Mouse (Mus musculus) testis, adult 2 months (tissue): Measurements from ENCODE around the gene Hipk4. TPM values are rescaled to one million over a fixed set of nuclear protein-coding genes. Genes with fewer than 3 reads are reported as not detected.
A peak's percentile ranks its signal among the peaks of the same experiment; 100 is the strongest.

ENCODE experiments used
- H3K27ac ChIP-seq: fragments of 200-500 bp; 2 replicates; pipeline ENCODE4 v1.5.1; 2012; ENCODE audit warnings: low read depth, low read length; ENCODE audit not compliant: control insufficient read depth, insufficient read depth
- H3K27me3 ChIP-seq: fragments of 200-500 bp; 2 replicates; pipeline ENCODE4 v1.6.1; 2012; ENCODE audit warnings: mild to moderate bottlenecking, low read length, moderate library complexity; ENCODE audit not compliant: control insufficient read depth, insufficient read depth
- H3K36me3 ChIP-seq: fragments of 200-500 bp; 2 replicates; pipeline ENCODE4 v1.6.1; 2012; ENCODE audit warnings: mild to moderate bottlenecking, low read length; ENCODE audit not compliant: control insufficient read depth, insufficient read depth
- H3K4me1 ChIP-seq: fragments of 200-500 bp; 2 replicates; pipeline ENCODE4 v1.6.1; 2012; ENCODE audit warnings: low read length; ENCODE audit not compliant: control insufficient read depth, insufficient read depth
- H3K4me3 ChIP-seq: fragments of 200-500 bp; 2 replicates; pipeline ENCODE4 v1.5.1; 2012; ENCODE audit warnings: low read depth, mild to moderate bottlenecking, low read length, moderate library complexity, mixed read lengths; ENCODE audit not compliant: control insufficient read depth
- CTCF ChIP-seq: fragments of 200-500 bp; IDR thresholded peaks from 2 replicates; pipeline ENCODE4 v1.5.1; 2012; ENCODE audit warnings: low read depth, mild to moderate bottlenecking, inconsistent platforms, low read length, moderate library complexity; ENCODE audit not compliant: control insufficient read depth, insufficient read depth, insufficient replicate concordance
- POLR2A ChIP-seq: fragments of 200-500 bp; IDR thresholded peaks from 2 replicates; pipeline ENCODE4 v1.6.1; 2012; ENCODE audit warnings: low read depth, mild to moderate bottlenecking, inconsistent platforms, low read length, moderate library complexity; ENCODE audit not compliant: control insufficient read depth
- polyA plus RNA-seq: library from polyadenylated mRNA; depleted of rRNA; stranded (reverse); fragments of >200 nt; gene quantifications from 2 replicates; pipeline ENCODE4 v1.2.3, GENCODE M21; 2012

Gene Hipk4
- polyA plus RNA-seq, 1 experiment: 122 TPM

DNA sequence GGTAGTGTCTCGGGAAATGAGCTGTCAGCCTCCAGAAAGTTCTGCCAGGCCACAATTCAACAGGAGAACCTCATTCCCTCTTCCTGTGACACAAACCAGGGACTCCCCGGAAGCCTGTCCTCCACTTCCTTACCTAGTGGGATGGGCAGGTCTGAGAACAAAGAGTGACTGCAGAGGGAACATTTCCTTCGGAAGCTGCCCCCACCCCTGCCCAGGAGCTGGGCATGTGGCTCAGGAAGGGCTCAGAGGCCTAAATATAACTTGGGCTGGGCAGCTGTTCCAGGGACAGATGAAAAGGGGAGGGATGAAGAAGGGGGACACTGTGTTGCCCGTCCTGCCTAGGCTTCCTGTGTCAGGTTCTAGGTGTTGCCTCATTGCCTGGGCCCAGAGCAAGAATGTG is 21.4 kb upstream of the Hipk4 start:
- no peaks in the 10 kb centered on the region; the same call in 1 of the 2 replicates for H3K4me1 ChIP-seq
- no peak overlapping the region for H3K4me3 ChIP-seq
- no peaks in the 10 kb centered on the region for H3K27me3 ChIP-seq
- H3K36me3 ChIP-seq: no peaks in the 10 kb centered on the region
- H3K27ac ChIP-seq: no peak overlapping the region
- no peak for TF ChIP-seq POLR2A
- TF ChIP-seq CTCF: no peak

- H3K36me3 ChIP-seq: no peaks in the 10 kb centered on the region
- H3K4me3 ChIP-seq: no peak overlapping the region
- H3K27ac ChIP-seq: no peak overlapping the region
- no peaks in the 10 kb centered on the region for H3K27me3 ChIP-seq
- H3K4me1 ChIP-seq: peaks cover 2% of the 10 kb centered on the region
- TF ChIP-seq POLR2A (no peak), CTCF (no peak)
These were observed 16.2 kb upstream of the Hipk4 start for GRCm38 (mm10) chr7:27506765-27507370.

GRCm38 (mm10) chr7:27507711-27508647 is 15.1 kb upstream of the Hipk4 start:
- Histone ChIP-seq H3K36me3 (no peaks in the 10 kb centered on the region), H3K4me1 (peaks cover 2% of the 10 kb centered on the region), H3K27ac (peak overlapping the region; percentile 71), H3K27me3 (no peaks in the 10 kb centered on the region), H3K4me3 (peak overlapping the region; percentile 76)
- TF ChIP-seq POLR2A (peak; percentile 73; the same call in 1 of the 2 replicates), CTCF (no peak)

GRCm38 (mm10) chr7:27508648-27509005 is 14.4 kb upstream of the Hipk4 start:
- H3K4me1 ChIP-seq: peaks cover 2% of the 10 kb centered on the region
- 0 out of 2 replicates have a peak overlapping the region, but pooled peaks have one; percentile 38 for H3K27ac ChIP-seq

GRCm38 (mm10) chr7:27510809-27511208 is 12.3 kb upstream of the Hipk4 start:
- H3K4me1 ChIP-seq: peaks cover 10% of the 10 kb centered on the region
- no peak for TF ChIP-seq CTCF
- TF ChIP-seq POLR2A: no peak
- H3K27ac ChIP-seq: no peak overlapping the region
- H3K4me3 ChIP-seq: no peak overlapping the region
- no peaks in the 10 kb centered on the region for H3K36me3 ChIP-seq
- H3K27me3 ChIP-seq: no peaks in the 10 kb centered on the region

More at GRCm38 (mm10) chr7:27508648-27509005, 14.4 kb upstream of the Hipk4 start:
- Histone ChIP-seq H3K27me3 (no peaks in the 10 kb centered on the region), H3K36me3 (no peaks in the 10 kb centered on the region), H3K4me3 (no peak overlapping the region)
- TF ChIP-seq CTCF (peak; percentile 42; the same call in 1 of the 2 replicates), POLR2A (no peak)

DNA sequence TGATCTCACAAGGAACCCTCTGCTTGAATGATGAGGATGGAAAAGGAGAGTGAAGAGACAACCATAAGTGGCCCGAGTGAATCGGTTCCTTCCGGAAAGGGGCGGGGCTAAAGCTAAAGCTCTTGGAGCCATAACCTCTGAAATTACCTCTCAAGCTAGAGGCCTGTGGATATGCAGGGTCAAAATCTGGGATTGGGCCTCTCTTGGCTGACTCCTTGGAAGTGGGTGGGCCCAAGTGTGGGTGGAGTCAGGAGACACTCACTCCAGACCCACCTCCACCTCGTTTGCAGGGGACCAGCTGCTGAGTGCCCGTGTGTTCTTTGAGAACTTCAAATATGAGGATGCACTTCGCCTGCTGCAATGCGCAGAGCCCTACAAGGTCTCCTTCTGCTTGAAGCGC is 8.1 kb upstream of the Hipk4 start:
- Histone ChIP-seq H3K27ac (no peak overlapping the region), H3K4me1 (peaks cover 15% of the 10 kb centered on the region), H3K4me3 (no peak overlapping the region), H3K27me3 (no peaks in the 10 kb centered on the region), H3K36me3 (no peaks in the 10 kb centered on the region)
- TF ChIP-seq POLR2A (no peak), CTCF (no peak)

- Histone ChIP-seq H3K4me1 (peaks cover 24% of the 10 kb centered on the region), H3K27ac (no peak overlapping the region), H3K4me3 (no peak overlapping the region), H3K27me3 (no peaks in the 10 kb centered on the region), H3K36me3 (no peaks in the 10 kb centered on the region)
- TF ChIP-seq CTCF (no peak), POLR2A (no peak)
These were observed 4.8 kb upstream of the Hipk4 start for GRCm38 (mm10) chr7:27518314-27518713.
